Mouse (Mus musculus) lung, postnatal 10 days (tissue): ENCODE results near the gene Gm17019.
"Not testable (repeated sequence)": the region's sequence is repeated elsewhere in the genome, so short reads cannot be mapped to it uniquely, and the experiment has no call there.

Experiments
- DNase-seq: peaks from one replicate; pipeline ENCODE4 v3.0.0; 2021

The Gm17019 gene

GRCm38 (mm10) chr5:14996670-14997249 is 36.0 kb downstream of the Gm17019 start:
- not testable (repeated sequence) for DNase-seq

- DNase-seq, result not testable (repeated sequence)
Measured at GRCm38 (mm10) chr5:14994124-14994523, 38.7 kb downstream of the Gm17019 start.

- DNase-seq, result not testable (repeated sequence)
Measured at GRCm38 (mm10) chr5:14990375-14991158, 42.2 kb downstream of the Gm17019 start.

- DNase-seq, result not testable (repeated sequence)
Measured at GRCm38 (mm10) chr5:14986649-14987387, 46.0 kb downstream of the Gm17019 start.
